Mouse (Mus musculus) liver, adult 2 months (tissue): ENCODE results near the gene Selenof.

ENCODE experiments used
- CTCF ChIP-seq: fragments of 200-500 bp; IDR thresholded peaks from 2 replicates; pipeline ENCODE4 v1.5.1; 2011; ENCODE audit warnings: low read depth, low read length, control low read depth
- POLR2A ChIP-seq: fragments of 200-500 bp; IDR thresholded peaks from 2 replicates; pipeline ENCODE4 v1.6.1; 2011; ENCODE audit warnings: low read length, control low read depth; ENCODE audit not compliant: insufficient read depth; ENCODE audit errors: extremely low read depth

- TF ChIP-seq CTCF (no peak), POLR2A (no peak)
Measured at GRCm38 (mm10) chr3:144551416-144551815, 18.7 kb upstream of the Selenof start.
